Mouse (Mus musculus): ENCODE results near the gene F12.

The F12 gene

DNA sequence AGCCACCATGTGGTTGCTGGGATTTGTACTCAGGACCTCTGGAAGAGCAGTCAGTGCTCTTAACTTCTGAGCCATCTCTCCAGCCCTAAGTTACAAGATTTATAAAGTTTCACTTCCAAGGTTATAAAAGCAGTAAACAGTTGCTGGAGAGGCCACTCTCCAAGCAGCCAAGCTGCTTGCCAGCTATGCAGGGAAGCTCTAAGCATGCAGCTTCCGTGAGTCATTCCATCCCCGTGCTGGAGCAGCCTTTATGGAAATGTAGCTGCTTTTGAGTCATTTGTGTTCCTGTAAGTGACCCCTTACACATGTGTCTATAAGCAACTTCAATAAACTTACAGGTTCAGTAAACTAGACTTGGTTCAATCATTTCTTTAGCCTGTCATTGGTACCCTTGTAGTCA is 4.0 kb upstream of the F12 start:
- peaks cover 18% of the 10 kb centered on the region for H3K27me3 ChIP-seq (ENCODE audit: insufficient read depth, low read length)
- no peaks in the 10 kb centered on the region for H3K36me3 ChIP-seq (ENCODE audit: insufficient read depth, low read length)
- H3K4me3 ChIP-seq (replicated peaks; ENCODE audit: low read length) = no peak overlapping the region
- H3K9me3 ChIP-seq (ENCODE audit: low read length) = peaks cover 30% of the 10 kb centered on the region
- H3K4me1 ChIP-seq (replicated peaks; ENCODE audit: low read depth, low read length) = no peaks in the 10 kb centered on the region; the same call in 1 of the 2 replicates
- TF ChIP-seq POU5F1 (IDR thresholded peaks at IDR 0.05; ENCODE audit: borderline replicate concordance, low read length) = no peak
- no peak for TF ChIP-seq CTCF (conservative IDR thresholded peaks at IDR 0.05; ENCODE audit: low read length)
- TF ChIP-seq NANOG (IDR thresholded peaks at IDR 0.05; ENCODE audit: borderline replicate concordance, low read length) = no peak

DNA sequence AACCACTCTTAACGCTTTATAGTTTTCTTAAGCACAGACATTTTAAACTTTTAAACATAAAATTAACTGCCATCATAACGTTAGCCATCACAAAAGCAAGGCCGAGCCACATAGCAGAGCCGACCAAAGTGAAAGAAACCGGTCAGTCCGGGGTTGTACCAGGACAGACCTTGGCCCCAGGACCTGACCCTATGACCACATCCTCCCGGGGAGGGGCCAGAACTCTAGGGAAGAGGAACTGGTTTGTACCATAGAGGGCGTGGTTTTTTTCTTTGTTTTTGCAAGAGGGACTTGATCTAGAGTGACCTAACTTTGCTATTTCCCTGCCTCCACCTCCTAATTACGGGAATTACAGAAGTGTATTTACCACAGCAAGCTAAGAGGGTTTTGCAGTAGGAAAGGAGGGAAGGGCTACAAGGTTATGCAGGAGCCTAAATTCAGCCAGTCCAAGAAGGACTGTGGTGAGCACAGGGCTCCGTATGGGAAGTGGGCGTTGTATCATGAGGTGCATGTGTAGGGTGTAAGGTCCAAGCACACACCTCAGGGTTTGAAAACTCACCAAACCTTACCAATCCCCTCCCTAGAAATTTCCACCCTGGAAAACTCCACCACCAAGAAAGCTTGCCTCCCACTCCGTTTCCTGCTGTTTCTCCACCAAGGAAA is 2.8 kb upstream of the F12 start:
- peaks cover 21% of the 10 kb centered on the region for H3K9me3 ChIP-seq (ENCODE audit: low read length)
- H3K36me3 ChIP-seq (ENCODE audit: insufficient read depth, low read length) = no peaks in the 10 kb centered on the region
- H3K4me1 ChIP-seq (replicated peaks; ENCODE audit: low read depth, low read length) = no peaks in the 10 kb centered on the region; the same call in 1 of the 2 replicates
- H3K4me3 ChIP-seq (replicated peaks; ENCODE audit: low read length) = no peak overlapping the region
- peaks cover 25% of the 10 kb centered on the region for H3K27me3 ChIP-seq (ENCODE audit: insufficient read depth, low read length)
- TF ChIP-seq NANOG (IDR thresholded peaks at IDR 0.05; ENCODE audit: borderline replicate concordance, low read length) = no peak
- no peak for TF ChIP-seq POU5F1 (IDR thresholded peaks at IDR 0.05; ENCODE audit: borderline replicate concordance, low read length)
- TF ChIP-seq CTCF (conservative IDR thresholded peaks at IDR 0.05; ENCODE audit: low read length) = no peak

DNA sequence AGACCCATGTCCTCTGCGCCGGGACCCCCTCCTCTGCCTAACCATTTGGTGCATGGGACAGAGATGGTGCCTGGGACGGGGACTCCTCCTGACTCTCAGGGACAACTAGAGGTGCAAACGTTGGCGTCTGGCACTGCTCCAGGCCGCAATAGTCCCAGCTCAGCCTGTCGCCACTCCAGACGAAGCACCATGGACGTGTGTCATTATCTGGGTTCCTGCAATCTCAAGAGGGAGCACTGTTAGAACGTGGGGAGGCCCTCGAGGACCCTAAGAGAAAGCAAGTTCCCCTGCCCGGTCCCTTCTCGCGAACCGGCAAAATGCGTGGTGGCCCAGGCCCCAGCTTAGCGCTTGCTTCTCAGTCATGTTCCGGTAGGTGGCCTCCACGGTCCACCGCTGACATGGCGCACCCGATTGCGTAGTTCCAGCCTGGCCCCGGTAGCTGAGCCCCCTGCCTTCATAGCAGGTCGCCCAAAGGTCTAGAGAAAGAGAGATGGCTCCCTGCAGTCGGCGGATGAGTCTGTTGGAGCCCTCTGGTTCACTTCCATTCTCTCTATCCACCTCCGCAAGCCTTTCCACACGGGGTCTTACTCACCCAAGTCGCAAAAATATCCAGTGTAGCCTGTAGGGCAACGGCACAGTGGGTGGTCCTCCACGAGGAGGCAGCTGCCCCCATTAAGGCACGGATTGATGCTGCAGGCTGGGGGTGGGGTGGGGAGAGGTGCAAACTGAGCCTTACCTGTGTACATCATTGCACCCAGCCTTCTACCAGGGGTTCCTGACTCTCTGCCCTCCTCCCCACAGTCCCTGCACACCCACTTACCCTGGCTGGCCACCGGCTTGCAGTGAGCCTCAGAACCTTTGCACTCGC is 5.4 kb downstream of the F12 start:
- Histone ChIP-seq H3K4me3 (replicated peaks; ENCODE audit: low read length) (peak overlapping the region; percentile 71), H3K36me3 (ENCODE audit: insufficient read depth, low read length) (no peaks in the 10 kb centered on the region), H3K9me3 (ENCODE audit: low read length) (no peaks in the 10 kb centered on the region), H3K4me1 (replicated peaks; ENCODE audit: low read depth, low read length) (peaks cover 41% of the 10 kb centered on the region), H3K27me3 (ENCODE audit: insufficient read depth, low read length) (peaks cover 68% of the 10 kb centered on the region)
- TF ChIP-seq NANOG (IDR thresholded peaks at IDR 0.05; ENCODE audit: borderline replicate concordance, low read length) = no peak
- 0 out of 2 replicates have a peak, but pooled peaks have one; percentile 6 for TF ChIP-seq CTCF (conservative IDR thresholded peaks at IDR 0.05; ENCODE audit: low read length)
- TF ChIP-seq POU5F1 (IDR thresholded peaks at IDR 0.05; ENCODE audit: borderline replicate concordance, low read length) = no peak

DNA sequence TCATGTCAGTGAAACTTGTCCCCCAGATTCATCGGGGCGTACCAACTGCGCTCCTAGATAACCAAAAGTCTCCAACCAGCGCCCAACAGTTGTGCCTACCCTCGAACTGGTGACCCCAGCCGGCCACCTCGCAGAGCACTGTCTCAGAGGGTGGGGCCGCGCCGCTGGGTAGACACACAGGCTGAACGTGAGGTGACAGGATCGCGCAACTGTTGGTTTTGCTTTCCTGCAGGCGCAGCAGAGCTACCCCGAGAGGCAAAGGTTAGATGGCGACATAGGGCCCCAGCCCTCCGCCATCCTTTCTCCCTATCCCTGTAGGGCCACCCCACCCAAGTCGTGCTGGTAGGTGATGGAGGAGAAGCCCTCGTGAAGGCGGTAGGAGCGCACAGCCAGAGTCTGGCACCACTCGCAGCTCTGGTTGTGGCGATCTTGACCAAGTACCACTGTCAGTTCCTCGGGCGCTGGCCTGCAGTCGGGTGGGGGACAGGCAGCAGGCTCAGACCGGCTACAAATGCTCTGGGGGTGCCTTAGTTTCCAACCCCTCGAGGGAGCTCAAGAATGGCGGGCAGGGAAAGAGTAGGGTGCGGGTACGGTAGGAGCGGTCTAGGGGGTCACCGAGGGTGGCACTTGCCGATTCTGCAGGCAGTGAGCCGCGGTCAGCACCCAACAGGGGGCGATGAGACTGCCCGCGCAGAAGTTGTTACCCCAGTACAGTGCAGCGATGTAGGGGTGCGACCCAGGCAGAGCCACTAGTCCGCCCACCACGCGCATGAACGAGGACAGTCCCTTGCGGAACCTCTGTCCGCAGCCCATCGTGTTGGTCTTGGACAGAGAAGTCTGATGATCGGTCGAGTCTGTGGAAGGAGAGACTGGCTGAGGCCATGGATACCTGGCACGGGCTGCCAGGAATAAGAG is 6.3 kb downstream of the F12 start:
- H3K9me3 ChIP-seq (ENCODE audit: low read length) = no peaks in the 10 kb centered on the region
- TF ChIP-seq CTCF (conservative IDR thresholded peaks at IDR 0.05; ENCODE audit: low read length) (no peak), NANOG (IDR thresholded peaks at IDR 0.05; ENCODE audit: borderline replicate concordance, low read length) (no peak), POU5F1 (IDR thresholded peaks at IDR 0.05; ENCODE audit: borderline replicate concordance, low read length) (no peak)
- H3K27me3 ChIP-seq (ENCODE audit: insufficient read depth, low read length) = peaks cover 67% of the 10 kb centered on the region
- peaks cover 41% of the 10 kb centered on the region for H3K4me1 ChIP-seq (replicated peaks; ENCODE audit: low read depth, low read length)
- H3K36me3 ChIP-seq (ENCODE audit: insufficient read depth, low read length) = no peaks in the 10 kb centered on the region
- peak overlapping the region; percentile 71 for H3K4me3 ChIP-seq (replicated peaks; ENCODE audit: low read length)

DNA sequence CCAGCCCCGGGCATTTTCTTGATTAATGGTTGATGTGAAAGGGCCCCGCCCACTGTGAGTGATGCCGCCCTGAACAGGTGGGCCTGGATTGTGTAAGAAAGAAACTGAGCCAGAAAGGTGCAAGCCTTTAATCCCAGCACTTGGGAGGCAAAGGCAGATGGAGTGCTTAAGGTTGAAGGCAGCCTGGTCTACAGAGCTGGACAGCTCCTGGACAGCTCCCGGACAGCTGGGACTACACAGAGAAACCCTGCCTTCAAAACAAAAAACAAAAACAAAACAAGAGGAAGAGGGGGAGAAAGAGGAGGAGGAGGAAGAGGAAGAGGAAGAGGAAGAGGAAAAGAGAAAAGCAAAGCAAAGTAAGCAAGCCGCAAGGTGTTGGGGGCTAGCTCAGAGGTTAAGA is 7.5 kb downstream of the F12 start:
- Histone ChIP-seq H3K4me3 (replicated peaks; ENCODE audit: low read length) (no peak overlapping the region), H3K4me1 (replicated peaks; ENCODE audit: low read depth, low read length) (peaks cover 52% of the 10 kb centered on the region), H3K9me3 (ENCODE audit: low read length) (no peaks in the 10 kb centered on the region), H3K36me3 (ENCODE audit: insufficient read depth, low read length) (no peaks in the 10 kb centered on the region), H3K27me3 (ENCODE audit: insufficient read depth, low read length) (peaks cover 72% of the 10 kb centered on the region)
- TF ChIP-seq CTCF (conservative IDR thresholded peaks at IDR 0.05; ENCODE audit: low read length) (no peak), POU5F1 (IDR thresholded peaks at IDR 0.05; ENCODE audit: borderline replicate concordance, low read length) (no peak), NANOG (IDR thresholded peaks at IDR 0.05; ENCODE audit: borderline replicate concordance, low read length) (no peak)

DNA sequence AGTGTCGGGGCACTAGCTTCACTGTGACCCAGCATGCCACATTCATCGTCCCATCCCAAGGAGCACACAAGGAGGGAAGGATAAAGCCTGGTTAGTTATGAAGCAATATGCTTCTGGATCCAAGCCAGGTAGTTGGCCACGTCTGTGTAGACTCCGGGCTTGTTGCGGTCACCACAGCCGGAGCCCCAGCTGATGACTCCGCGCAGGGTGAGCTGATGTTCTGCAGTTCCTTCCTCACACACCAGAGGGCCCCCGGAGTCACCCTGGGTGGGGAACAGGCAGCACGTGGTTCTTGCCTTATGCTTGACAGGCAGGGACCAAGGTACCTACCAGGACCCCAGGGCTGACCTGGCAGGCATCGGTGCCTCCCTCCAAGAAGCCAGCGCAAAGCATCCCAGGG is 8.6 kb downstream of the F12 start:
- Histone ChIP-seq H3K9me3 (ENCODE audit: low read length) (no peaks in the 10 kb centered on the region), H3K4me1 (replicated peaks; ENCODE audit: low read depth, low read length) (peaks cover 55% of the 10 kb centered on the region), H3K27me3 (ENCODE audit: insufficient read depth, low read length) (peaks cover 83% of the 10 kb centered on the region), H3K4me3 (replicated peaks; ENCODE audit: low read length) (no peak overlapping the region), H3K36me3 (ENCODE audit: insufficient read depth, low read length) (no peaks in the 10 kb centered on the region)
- TF ChIP-seq CTCF (conservative IDR thresholded peaks at IDR 0.05; ENCODE audit: low read length) = peak; percentile 84
- no peak for TF ChIP-seq NANOG (IDR thresholded peaks at IDR 0.05; ENCODE audit: borderline replicate concordance, low read length)

DNA sequence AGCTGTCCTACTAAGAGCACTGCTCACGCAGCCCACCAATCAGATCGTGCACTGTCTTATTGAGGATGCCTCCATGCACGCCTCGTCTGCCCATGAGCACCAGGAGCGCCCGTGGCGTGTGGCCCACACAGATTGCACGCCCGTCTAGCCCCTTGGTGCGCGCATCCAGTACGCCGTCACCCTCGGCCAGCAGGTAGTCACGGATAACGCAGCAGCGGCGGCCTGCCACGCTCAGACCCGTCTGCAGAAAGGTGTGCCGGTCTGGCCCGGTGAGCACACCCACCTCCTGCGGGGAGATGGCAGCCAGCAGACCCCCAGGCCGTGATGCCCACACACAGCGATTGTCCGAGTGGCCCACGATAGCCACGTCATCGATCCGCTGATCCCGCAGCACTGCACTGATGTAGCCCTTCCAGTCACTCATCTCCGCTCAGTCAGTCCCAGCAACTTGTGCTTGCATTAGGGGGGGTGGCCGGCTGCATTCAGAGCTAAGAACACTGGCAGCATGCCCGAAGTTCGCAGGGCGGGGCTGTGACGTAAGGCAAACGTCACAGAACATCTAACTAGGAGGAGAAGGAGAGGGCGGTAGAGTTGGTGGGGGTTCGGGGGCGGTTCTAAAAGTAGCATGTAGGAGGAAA is 11.7 kb downstream of the F12 start, which contains the start of gene Pfn3:
Gene Pfn3 (minus strand): TSS at position 490 of the 638 bp plus-strand sequence.
- no peaks in the 10 kb centered on the region for H3K9me3 ChIP-seq (ENCODE audit: low read length)
- H3K36me3 ChIP-seq (ENCODE audit: insufficient read depth, low read length) = no peaks in the 10 kb centered on the region
- H3K27me3 ChIP-seq (ENCODE audit: insufficient read depth, low read length) = peaks cover 75% of the 10 kb centered on the region
- peak within 1 kb of the TSS; percentile 76 for H3K4me3 ChIP-seq (replicated peaks; ENCODE audit: low read length)
- TF ChIP-seq CTCF (conservative IDR thresholded peaks at IDR 0.05; ENCODE audit: low read length) (no peak), POU5F1 (IDR thresholded peaks at IDR 0.05; ENCODE audit: borderline replicate concordance, low read length) (no peak)
- H3K4me1 ChIP-seq (replicated peaks; ENCODE audit: low read depth, low read length) = peaks cover 30% of the 10 kb centered on the region

All from E14TG2a.4 (cell line).